Mouse (Mus musculus): ENCODE measurements around the gene Tnks1bp1. TPM values are rescaled to one million over a fixed set of nuclear protein-coding genes. Genes with fewer than 3 reads are reported as not detected.
A peak's percentile ranks its signal among the peaks of the same experiment; 100 is the strongest.

The Tnks1bp1 gene
- total RNA-seq, 2 experiments from 2014 or later, result 26.0 to 29.1 TPM

- DNase-seq, result no peak
Measured at GRCm38 (mm10) chr2:85038336-85038735, 9.5 kb upstream of the Tnks1bp1 start.

DNA sequence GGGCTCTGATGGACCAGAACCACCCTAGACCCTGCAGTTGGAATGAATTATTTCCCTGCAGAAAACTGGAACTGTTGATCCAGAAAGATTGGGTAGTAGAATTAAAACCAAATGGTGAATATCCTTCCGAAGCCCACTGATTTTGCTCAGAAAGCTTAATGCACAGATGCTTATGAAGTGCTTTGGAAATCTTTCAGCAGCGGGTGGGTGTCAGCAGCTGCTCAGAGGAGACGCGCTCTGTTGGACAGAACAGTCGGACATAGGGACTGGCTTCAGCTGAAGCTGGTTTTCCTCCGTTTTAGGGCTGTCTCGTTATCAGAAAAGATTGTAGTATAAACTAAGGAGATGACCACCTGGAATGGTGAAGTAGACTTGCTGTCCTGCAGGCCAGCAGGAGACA lies 4.2 kb upstream of the Tnks1bp1 start:
- DNase-seq, result no peak

DNA sequence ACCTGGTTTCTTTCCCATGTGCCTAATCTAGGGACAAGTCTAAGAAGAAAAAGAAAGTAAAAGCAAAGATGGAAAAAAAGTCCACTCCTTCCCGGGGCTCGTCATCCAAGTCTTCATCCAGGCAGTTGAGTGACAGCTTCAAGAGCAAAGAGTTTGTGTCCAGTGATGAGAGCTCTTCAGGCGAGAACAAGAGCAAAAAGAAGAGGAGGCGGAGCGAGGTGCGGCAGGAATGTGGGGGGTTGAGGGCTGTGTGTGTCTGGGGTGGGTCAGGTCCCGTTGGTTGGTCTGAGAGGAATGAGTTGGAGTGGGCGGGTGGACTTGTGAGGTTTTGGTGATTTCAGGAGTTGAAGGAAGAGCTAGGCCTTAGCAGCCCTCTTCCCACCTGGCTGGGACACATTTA lies 1.6 kb upstream of the Tnks1bp1 start:
- DNase-seq, result no peak

- no peak for DNase-seq
Measured at GRCm38 (mm10) chr2:85047081-85047480, 741 bp upstream of the Tnks1bp1 start.

- peak; percentile 86 for DNase-seq
Measured at GRCm38 (mm10) chr2:85048168-85048751, 438 bp downstream of the Tnks1bp1 start.

DNA sequence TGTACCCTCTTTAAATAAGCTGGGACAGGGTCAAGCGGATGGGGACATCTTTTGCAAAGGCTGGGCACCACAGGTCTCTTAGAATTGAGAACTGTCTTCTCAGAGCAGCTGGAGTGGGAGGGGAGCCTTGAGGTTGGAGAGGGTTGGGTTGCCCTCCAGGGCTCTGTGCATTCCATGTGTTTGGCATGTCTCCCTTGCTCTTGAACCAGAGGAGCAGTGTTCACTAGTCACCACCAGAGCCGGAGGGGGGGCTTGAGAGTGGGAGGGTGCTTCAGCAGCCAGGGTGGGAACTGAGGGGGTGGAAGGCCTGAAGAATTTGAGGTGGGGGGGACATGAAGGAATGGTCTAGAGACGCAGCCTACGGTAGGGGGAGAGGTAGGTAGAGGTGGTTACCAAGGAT lies 1.5 kb downstream of the Tnks1bp1 start:
- DNase-seq, result peak; percentile 39

DNA sequence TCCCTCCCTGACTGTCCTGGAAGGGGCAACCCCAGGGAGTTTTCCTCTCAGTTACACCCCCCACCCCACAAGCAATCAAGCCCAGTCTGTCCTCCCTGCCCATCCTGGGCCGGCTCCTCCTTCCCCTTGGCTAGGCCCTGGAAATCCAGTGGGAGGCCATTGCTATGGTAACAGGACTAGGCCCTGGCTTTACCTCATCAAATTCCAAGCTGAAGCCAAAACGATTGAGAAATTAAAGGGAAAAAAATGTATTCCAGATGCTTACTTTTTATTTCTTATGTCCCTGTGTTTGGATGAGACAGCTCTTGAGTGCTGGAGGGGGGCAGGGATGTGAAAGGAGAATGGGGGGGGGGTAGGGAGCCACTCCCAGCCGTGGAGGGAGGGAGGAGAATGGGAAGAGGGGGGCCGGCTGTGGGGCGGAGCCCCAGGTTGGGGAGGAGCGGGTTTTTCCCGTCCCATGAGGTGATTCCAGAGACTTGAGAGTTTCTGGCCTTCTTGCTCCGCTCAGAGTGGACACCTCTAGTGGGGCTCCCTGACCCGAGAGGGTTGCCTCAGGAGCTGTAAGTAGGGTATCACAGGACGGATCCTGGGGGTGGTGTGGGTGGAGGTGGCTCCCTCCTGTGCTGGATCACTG lies 2.3 kb downstream of the Tnks1bp1 start:
- peak; percentile 84 for DNase-seq

DNA sequence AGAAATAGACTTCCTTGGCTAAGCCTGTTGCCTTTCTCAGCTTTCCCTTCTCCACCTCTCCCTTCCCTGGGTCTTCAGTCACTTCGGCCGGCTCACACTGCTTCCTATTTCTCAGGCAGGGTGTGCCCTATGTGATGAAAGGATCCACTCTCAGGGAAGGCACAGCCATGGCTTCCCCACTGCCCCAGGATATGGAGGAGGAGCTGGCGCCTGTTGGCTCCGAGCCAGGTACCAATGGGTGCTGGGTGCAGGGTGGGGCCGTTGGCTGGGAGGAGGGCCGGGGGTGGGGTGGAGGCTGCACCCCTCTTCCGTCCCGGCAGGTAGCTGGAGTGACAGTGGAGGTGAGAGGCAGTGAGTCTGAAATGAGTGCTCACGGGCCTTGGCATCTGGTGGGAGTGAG lies 2.9 kb downstream of the Tnks1bp1 start:
- DNase-seq, result peak; percentile 36

DNA sequence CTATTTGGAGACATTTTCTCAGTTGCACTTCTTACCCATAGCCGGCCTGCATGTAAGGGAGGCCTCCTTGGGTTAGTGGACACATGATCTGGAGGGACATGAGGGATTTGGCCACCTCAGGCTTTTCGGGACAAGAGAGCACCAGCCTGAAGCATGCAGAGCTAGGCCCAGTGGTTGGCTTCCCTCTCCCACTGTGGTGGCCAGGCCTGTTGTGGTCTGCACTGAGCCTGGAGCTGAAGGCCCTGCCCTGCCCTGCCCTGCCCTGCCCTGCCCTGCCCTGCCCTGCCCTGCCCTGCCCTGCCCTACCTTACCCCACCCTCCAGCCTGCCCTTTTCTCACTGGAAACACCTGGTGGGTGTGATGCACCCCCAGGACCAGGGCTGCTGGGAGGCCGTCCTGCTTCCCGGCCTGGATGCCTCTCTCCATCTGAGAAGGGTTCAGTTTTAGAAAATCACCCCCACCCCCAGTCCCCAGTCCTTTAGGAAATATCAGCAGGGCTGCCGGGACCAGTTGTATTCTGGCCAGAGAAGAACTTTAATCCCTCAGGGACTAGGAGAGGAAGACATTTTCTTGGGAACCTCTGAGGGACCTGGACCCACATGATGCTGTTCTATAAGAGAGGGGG lies 5.5 kb downstream of the Tnks1bp1 start:
- no peak for DNase-seq

- DNase-seq, result no peak
Measured at GRCm38 (mm10) chr2:85056711-85057110, 8.9 kb downstream of the Tnks1bp1 start.

DNA sequence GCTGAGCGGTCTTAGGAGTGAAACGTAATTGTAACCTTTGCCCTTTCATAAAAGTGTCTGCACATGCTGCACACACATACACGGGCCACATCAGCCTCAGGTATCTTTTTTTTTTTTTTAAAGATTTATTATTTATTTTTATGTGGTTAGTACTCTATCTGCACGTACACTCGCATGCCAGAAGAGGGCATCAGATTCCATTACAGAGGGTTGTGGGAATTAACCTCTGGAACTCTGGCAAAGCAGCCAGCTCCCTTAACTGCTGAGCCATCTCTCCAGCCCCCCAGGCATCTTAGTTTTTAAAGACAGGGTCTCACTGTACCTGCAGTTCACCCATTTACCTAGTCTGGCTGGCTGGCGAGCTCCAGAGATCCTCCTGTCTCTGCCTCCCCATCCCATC lies 11.9 kb downstream of the Tnks1bp1 start:
- DNase-seq, result no peak

DNA sequence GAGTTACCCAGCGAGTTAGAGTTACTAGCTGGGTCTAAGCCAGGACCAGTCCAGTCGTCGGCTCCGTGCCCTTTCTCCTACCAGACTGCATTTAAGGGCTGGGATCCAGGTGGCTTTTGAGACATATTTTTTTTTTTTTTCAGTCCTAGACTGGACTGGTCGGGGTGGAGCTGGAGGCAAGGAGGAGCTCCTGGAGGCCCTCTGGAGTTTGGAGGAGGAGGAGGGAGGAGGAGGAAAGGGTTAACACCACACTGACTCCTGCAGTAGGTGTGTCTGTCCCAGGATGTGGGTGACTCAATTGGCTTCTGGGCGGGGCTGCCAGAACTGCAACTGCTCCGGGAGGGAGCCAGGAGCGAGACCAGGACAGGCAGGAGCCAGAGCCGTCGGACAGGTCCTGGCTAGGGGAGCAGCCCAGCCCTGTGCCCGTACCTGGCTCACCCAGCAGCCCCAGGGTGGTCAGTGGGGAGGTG lies 12.8 kb downstream of the Tnks1bp1 start:
- DNase-seq, result peak; percentile 79

- DNase-seq, result no peak
Measured at GRCm38 (mm10) chr2:85061107-85061541, 13.3 kb downstream of the Tnks1bp1 start.

GRCm38 (mm10) chr2:85065141-85065875 lies 17.5 kb downstream of the Tnks1bp1 start:
- DNase-seq, result no peak

GRCm38 (mm10) chr2:85066937-85067336 lies 19.1 kb downstream of the Tnks1bp1 start:
- DNase-seq, result no peak

DNA sequence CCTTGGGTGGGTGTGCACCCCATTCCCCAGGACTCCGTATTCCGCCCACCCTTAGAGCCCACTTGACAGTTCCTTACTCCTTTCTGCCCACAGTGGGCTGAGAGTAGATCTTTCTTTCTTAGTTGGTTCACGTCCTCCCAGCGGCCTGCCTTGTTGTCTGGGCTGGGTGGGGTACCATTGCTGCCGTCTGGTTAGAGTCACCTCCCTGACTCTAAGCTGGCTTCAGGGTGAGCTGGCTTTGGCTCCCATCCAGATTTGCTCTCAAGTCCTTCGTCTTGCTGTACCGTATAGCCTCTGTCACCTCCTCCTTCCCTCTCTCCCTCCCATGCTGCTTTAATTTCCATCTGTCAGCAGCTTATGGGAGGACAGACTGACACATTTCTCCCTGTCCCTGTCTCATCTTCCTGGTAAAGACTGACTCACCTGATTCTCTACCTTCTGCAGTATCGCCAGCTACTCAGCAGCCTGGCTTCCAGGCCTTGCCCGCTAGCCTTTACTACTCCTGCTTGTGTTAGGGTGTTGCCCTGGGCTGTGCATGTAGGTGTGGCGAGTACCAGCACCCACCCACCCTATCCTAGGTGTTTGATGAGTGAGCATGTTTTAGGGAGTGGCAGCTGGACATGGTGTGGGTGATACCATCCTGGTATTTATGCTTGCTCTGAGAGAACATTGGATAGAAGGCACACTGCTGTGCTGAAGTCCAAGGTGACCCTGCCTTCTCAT lies 20.2 kb downstream of the Tnks1bp1 start:
- DNase-seq, result no peak

GRCm38 (mm10) chr2:85068626-85069025 lies 20.8 kb downstream of the Tnks1bp1 start:
- DNase-seq, result no peak

DNA sequence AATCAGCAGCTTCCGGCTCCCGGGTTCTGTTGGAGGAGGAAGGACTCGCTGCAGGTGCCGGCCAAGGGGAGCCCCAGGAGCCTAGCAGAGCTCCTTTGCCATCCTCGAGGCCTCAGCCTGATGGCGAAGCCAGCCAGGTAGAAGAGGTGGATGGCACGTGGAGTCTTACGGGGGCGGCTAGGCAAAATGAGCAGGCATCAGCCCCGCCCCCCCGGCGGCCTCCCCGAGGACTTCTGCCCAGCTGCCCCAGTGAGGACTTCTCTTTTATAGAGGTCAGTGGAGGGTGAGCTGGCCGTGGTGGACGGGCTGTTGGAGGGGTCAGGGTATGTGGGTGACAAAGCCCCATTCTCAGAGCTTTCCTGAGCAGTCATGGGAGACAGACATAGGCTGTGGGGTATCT lies 22.3 kb downstream of the Tnks1bp1 start:
- no peak for DNase-seq

DNA sequence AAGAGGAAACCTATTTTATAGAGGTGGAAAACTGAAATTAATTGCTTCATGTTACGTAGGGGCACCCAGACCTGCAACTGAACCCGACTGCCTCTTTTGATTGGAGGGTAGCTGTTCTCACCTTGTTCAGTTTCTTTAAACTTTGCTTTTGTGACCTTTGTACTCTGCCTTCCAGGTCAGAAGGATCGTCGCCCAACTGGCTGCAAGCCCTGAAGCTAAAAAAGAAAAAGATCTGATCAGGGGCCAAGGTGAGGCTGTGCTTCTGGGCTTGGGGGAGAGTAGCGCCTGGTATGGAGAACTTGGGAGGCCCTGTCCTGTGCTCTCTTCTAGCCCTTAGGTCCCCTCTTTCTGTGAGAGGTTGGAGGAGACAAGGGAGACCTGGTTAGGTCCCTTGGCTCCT lies 24.1 kb downstream of the Tnks1bp1 start:
- no peak for DNase-seq

DNA sequence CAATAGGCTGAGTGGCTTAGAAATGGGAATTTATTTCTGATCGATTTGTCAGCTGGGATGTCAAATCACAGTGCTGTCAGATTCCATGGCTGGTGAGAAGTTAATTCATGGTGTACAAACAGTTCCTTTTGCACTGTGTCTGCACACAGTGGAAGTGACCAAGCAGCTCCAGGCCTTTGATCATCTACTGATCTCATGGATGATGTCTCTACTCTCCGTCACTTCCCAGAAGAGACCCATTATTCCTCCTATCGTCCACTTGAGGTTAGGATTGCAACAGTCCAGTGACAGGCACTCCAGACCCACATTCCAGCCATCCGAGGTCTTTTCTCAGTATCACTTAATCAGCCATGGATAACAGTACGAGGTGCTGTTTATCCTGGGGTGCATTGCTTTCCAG lies 25.9 kb downstream of the Tnks1bp1 start:
- DNase-seq, result no peak

GRCm38 (mm10) chr2:85088716-85089646 lies 41.2 kb downstream of the Tnks1bp1 start:
- DNase-seq, result peak; percentile 19
